Mouse (Mus musculus): ENCODE results near the gene Ap1g1.

- TF ChIP-seq ZC3H11A (IDR thresholded peaks at IDR 0.05; ENCODE audit: borderline replicate concordance, low read depth, low read length) (no peak), HCFC1 (IDR thresholded peaks at IDR 0.05; ENCODE audit: borderline replicate concordance, insufficient read depth, low read length) (no peak)
These were observed 23.7 kb upstream of the Ap1g1 start for GRCm38 (mm10) chr8:109754696-109755095.

All from ES-E14 (cell line).